Mouse (Mus musculus): Measurements from ENCODE around the gene Chmp4b.

The Chmp4b gene

DNA sequence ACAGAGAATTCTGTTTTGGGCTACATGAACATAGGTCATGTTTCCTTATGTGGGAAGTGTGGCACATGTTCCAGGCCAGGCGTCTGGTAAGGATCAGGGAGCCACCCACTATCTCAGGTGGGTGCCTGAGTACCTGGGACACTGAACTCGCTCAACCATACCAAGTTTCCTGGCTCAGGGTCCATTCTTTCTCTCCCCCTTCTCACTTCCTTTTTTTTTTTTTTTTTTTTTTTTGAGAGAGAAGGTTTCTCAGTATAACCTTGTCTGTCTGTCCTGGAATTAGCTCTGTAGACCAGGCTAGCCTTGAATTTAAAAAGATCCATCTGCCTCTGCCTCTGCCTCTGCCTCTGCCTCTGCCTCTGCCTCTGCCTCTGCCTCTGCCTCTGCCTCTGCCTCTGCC is 68.8 kb downstream of the Chmp4b start:
- no peak for DNase-seq (ENCODE audit: low read depth)

DNA sequence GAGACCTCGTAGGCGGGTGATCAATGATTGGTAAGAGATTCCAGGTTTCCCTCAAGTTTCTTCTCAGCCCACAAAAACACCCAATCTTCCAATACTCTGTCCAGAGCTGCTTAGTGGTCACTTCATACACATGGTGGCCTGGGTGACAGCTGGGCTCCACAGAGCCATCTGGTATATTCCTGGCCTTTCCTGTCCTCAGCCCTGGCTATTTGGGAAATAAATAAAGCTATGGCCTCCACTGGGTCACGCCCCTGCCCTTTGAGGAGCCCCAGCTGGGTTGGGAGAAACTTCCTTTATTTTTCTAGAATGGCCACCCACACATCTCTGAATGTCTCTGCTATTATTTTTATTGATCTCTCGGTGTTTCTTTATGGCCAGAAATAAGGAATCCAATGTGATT is 72.0 kb downstream of the Chmp4b start:
- DNase-seq (ENCODE audit: low read depth) = no peak

DNA sequence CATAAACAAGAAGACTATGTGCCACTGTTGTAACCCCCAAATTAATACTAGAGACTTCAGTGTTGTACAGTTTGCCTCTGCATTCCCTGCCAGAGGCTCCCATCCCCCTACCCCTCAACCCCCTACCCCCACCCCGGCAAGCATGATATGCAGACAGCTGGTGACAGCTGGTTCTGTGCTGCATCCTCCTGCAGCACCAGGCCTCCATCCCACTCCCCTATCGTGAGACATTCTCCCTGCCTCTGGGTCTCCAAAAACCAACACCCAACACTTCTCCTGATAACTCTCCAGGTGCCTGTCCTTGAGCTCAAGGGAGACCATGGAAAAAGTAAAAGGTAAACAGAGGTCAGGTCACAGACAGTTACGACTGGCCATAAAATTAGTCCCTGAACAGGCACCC is 78.2 kb downstream of the Chmp4b start:
- DNase-seq (ENCODE audit: low read depth) = no peak

DNA sequence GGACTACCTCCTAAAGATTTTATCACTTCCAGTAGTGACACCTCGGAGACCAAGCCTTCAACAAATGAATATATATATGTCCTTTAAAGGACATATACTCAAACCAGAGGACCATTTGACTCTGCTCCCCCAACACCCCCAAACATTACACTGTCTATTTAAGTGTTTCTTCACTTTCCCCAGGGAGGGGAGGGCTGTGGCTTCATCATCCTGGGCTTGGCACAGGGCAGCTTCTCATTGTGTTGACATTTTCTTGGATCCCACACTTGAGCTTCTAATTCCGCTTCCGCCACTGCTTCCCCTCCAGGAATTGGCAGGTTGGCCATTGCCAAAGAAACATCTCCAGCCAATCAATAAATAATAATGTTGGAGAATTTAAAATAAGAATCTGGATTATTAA is 79.3 kb downstream of the Chmp4b start:
- DNase-seq (ENCODE audit: low read depth) = no peak

DNA sequence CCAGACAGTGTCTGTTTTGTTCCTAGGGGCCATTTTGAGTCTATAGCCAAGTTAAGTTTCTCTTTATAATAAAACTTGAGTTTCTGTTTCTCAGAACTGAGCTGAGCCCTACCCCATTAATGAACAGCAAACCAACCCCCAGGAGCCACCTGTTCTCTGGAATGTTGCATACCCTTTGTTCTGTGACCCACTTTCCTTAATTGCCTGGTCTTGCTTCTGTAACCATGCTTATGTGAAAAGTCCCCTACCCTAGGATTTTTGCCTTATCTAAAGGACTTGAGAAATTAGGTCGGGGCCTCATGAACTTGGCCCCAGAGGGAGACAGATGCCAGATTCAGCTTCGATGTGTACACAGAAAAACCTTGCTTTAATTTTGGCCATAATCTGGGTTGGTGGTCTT is 80.4 kb downstream of the Chmp4b start:
- DNase-seq (ENCODE audit: low read depth) = no peak

DNA sequence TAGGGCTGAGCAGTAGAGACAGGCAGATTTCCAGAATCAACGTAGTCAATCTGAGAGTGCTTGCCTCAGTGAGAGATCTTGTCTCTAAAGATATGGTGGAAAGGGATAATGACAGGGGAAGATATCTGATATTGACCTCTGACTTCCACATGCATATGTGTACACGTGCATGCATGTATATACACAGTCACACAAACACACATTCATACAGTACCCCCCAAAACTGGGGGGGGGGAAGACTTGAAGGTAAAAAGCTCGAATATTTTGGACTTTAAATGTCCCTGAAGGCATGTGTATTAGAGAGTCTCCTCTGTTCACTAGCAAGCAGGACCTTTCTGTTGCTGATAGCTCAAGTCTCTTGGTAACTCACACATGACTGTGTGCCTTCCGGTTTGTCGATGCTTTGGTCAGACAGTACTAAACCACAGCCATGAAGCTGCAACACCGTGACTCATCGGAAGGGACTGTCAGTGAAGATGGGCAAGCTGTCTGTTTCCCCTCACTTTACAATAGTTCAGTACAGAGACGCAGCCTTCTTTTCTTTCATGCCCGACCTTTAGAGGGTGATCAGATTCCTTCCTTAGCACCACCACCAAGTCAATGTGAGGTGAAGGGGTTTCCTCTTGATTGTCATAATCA is 81.1 kb downstream of the Chmp4b start:
- no peak for DNase-seq (ENCODE audit: low read depth)

DNA sequence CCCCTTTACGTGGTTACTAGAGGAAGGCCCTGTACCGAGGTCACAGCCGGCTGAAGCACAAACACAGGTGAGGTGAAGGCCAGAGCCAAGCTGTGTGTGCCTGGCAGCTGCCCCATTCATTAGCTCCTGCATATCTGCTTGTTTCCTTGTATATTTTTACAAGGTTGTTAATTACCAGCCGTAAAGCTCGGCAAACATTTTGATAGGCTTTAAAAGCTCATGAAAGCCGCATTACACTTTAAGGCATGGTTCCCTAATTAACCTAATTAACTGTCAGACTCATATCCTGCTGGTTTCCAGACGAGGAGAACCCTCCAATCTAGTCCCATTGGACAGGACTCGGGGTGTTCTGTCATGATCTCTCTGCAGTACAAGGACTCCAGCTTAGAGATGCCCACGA is 83.5 kb downstream of the Chmp4b start:
- no peak for DNase-seq (ENCODE audit: low read depth)

DNA sequence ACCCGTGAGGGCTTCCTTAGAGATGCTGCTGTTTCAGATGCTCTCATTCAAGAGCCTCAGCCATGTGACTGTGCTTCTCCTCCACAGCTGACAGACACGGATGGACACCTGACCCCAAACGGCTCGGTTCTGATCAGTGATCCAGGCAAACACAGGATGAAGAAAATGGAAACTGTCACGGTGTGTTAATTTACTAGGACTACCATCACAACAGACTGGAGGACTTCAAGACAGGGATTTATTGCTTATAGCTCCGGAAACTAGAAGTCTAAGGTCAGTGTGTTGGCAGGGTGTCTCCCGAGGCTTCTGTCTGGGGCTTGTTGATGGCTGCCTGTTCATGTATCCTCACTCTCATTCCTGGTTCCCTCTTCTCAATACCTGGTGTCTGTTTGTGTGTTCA is 83.9 kb downstream of the Chmp4b start:
- DNase-seq (ENCODE audit: low read depth) = no peak

DNA sequence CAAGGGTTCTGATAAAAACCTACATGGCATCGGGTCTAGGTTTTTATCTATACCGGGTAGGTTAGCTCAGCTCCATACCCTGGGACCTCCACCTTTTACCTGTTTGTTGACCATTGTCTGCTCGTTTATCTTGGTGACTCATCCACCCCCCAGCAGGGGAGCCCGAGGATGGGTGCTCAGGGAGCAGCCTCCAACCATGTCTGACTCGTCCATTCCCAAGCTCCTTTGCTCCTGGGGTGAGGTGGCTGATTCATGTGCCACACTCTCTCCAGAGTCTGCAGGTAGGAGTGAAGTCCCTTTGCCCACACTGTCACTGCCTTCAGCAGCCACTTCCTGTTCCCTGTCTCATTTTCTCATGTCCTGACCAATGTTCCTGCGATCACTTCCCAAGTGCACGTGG is 84.5 kb downstream of the Chmp4b start:
- DNase-seq (ENCODE audit: low read depth) = no peak

DNA sequence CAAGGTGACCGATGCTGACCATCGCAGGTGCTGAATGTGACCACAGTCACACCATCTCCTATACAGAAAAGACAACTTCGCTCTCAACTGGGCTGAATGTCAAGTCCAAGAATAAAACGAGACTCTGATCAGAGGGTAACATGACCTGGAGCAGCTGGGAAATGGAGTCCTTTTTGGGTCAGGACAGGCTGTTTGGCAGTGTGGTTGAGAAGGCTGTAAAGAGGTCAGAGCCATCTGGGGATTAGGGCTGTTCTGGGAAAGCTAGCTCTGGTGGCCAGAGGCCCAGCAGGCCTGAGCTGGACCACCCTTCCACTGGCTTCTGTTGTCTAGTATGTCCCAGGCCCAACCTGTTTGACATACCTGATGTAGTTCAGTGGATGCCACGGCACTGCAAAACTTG is 87.1 kb downstream of the Chmp4b start:
- DNase-seq (ENCODE audit: low read depth) = no peak

DNA sequence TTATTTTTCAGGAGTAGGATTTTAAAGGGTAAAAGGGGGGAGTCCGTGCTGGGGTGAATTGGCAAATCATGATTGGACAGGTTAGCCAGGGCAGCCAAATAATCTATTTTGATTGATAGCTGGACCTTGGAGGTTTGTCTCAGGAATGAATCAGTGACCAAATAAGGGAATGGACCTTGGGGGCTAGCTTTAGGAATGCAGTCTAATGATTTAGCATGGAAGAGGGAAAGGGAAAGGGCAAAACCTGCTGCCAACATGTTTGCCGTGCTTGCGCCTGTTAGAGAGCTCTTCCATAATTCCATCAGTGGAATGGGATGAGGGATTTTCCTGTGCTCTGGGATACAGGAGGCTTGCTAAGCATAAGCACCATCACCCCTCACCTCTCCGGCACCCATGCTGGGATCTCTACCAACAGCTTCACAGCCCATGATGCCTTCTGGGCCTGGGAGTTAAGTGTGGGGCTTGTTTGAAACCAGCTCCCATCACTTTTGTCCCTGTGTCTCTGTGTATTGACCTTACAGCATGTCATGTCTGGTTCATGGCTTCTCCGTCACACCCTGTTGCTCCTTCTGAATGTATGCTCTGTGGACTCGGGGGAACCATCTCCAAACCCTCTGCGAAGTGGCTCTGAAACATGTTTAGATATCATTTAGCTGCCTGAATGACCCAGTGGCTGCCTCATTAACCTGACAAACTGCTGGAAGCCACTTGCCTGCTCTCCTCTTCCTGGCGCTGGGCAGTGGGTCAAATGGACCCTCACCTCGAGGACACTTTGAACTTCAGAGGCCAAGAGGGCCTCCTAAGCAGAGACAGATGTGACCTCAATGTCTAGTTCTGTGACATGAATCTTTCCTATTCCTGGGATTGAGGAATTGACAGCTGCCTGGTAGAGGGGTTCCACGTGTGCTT is 91.7 kb downstream of the Chmp4b start:
- DNase-seq (ENCODE audit: low read depth) = no peak

DNA sequence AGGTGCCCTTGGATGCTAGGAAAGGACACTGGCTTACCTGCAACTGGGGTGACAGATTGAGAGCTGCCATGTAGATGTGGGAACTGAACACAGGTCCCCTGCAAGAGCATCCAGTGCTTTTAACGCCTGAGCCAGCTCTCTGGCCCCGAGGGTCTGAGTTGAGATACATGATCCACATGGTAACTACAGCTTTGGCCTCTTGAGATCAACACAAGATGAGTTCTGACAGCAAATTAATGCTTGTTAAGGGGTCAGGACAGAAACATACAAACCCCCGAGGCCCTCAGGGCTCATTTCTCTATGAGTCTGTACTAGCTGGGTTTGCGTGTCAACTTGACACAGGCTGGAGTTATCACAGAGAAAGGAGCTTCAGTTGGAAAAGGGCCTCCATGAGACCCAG is 92.4 kb downstream of the Chmp4b start:
- no peak for DNase-seq (ENCODE audit: low read depth)
